Mouse (Mus musculus): ENCODE data around the gene Prrc2a. TPM values are rescaled to one million over a fixed set of nuclear protein-coding genes. Genes with fewer than 3 reads are reported as not detected.
A peak's percentile ranks its signal among the peaks of the same experiment; 100 is the strongest.

Gene Prrc2a
- polyA plus RNA-seq, 1 experiment from 2014 or later, result 131 TPM

GRCm38 (mm10) chr17:35174201-35174977 lies 9.7 kb upstream of the Prrc2a start:
- no peaks in the 10 kb centered on the region for H3K27me3 ChIP-seq (ENCODE audit: control insufficient read depth, insufficient read depth, low read length)
- no peak overlapping the region for H3K9ac ChIP-seq (replicated peaks; ENCODE audit: low read length)
- H3K36me3 ChIP-seq (replicated peaks; ENCODE audit: control insufficient read depth, insufficient read depth, low read depth, low read length), result no peaks in the 10 kb centered on the region
- ATAC-seq (replicated peaks; ENCODE audit: insufficient number of reproducible peaks, low FRiP score, low TSS enrichment, low read depth), result no peak
- H3K4me3 ChIP-seq (ENCODE audit: low read depth, low read length), result no peak overlapping the region
- H3K4me2 ChIP-seq (ENCODE audit: low read depth, low read length), result no peak overlapping the region
- H3K4me1 ChIP-seq (ENCODE audit: control insufficient read depth, insufficient read depth, low read length), result no peaks in the 10 kb centered on the region
- WGBS, result 65% methylated on average over 8 of the region's 8 CpGs
- H3K9me3 ChIP-seq (replicated peaks; ENCODE audit: control insufficient read depth, low read length), result no peaks in the 10 kb centered on the region
- no peak overlapping the region for H3K27ac ChIP-seq (replicated peaks; ENCODE audit: low read depth, low read length)
- no peak for DNase-seq (ENCODE audit: low spot score)

DNA sequence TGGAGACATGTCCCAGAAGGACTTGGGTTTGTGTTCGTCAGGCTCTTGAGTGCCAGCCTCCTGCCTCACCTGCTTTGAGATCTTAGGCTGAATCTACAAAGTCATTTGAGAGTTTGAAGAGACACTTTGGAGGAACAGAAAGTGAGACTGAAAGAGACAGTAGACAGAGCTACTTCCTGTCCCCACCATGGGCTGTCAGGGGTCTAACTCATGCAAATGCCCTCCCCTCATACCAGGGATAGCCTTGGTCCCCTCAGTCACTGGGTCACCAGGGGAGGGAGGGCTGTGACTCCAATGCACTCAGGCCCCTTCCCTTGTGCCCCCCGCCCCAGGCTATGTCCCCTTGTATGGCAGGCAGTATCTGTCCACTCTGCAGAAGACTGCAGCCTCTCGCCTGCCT lies 8.6 kb upstream of the Prrc2a start:
- H3K27me3 ChIP-seq (ENCODE audit: control insufficient read depth, insufficient read depth, low read length), result no peaks in the 10 kb centered on the region
- no peaks in the 10 kb centered on the region for H3K4me1 ChIP-seq (ENCODE audit: control insufficient read depth, insufficient read depth, low read length)
- H3K9ac ChIP-seq (replicated peaks; ENCODE audit: low read length), result no peak overlapping the region
- no peaks in the 10 kb centered on the region for H3K9me3 ChIP-seq (replicated peaks; ENCODE audit: control insufficient read depth, low read length)
- no peak overlapping the region for H3K27ac ChIP-seq (replicated peaks; ENCODE audit: low read depth, low read length)
- ATAC-seq (replicated peaks; ENCODE audit: insufficient number of reproducible peaks, low FRiP score, low TSS enrichment, low read depth) (no peak), DNase-seq (ENCODE audit: low spot score) (no peak)
- H3K4me2 ChIP-seq (ENCODE audit: low read depth, low read length), result no peak overlapping the region
- 70% methylated on average over 3 of the region's 3 CpGs for WGBS
- H3K4me3 ChIP-seq (ENCODE audit: low read depth, low read length), result no peak overlapping the region
- no peaks in the 10 kb centered on the region for H3K36me3 ChIP-seq (replicated peaks; ENCODE audit: control insufficient read depth, insufficient read depth, low read depth, low read length)

- no peaks in the 10 kb centered on the region for H3K9me3 ChIP-seq (replicated peaks; ENCODE audit: control insufficient read depth, low read length)
- no peaks in the 10 kb centered on the region for H3K36me3 ChIP-seq (replicated peaks; ENCODE audit: control insufficient read depth, insufficient read depth, low read depth, low read length)
- no peak overlapping the region for H3K4me3 ChIP-seq (ENCODE audit: low read depth, low read length)
- no peak overlapping the region for H3K4me2 ChIP-seq (ENCODE audit: low read depth, low read length)
- no peak overlapping the region for H3K9ac ChIP-seq (replicated peaks; ENCODE audit: low read length)
- 72% methylated on average over 11 of the region's 11 CpGs for WGBS
- H3K27me3 ChIP-seq (ENCODE audit: control insufficient read depth, insufficient read depth, low read length), result no peaks in the 10 kb centered on the region
- H3K4me1 ChIP-seq (ENCODE audit: control insufficient read depth, insufficient read depth, low read length), result no peaks in the 10 kb centered on the region
- H3K27ac ChIP-seq (replicated peaks; ENCODE audit: low read depth, low read length), result no peak overlapping the region
- DNase-seq (ENCODE audit: low spot score), result no peak
- no peak for ATAC-seq (replicated peaks; ENCODE audit: insufficient number of reproducible peaks, low FRiP score, low TSS enrichment, low read depth)
These were observed 7.9 kb upstream of the Prrc2a start for GRCm38 (mm10) chr17:35172445-35173234.

- Histone ChIP-seq H3K4me1 (ENCODE audit: control insufficient read depth, insufficient read depth, low read length) (no peaks in the 10 kb centered on the region), H3K4me3 (ENCODE audit: low read depth, low read length) (no peak overlapping the region), H3K9me3 (replicated peaks; ENCODE audit: control insufficient read depth, low read length) (no peaks in the 10 kb centered on the region), H3K36me3 (replicated peaks; ENCODE audit: control insufficient read depth, insufficient read depth, low read depth, low read length) (no peaks in the 10 kb centered on the region), H3K27ac (replicated peaks; ENCODE audit: low read depth, low read length) (no peak overlapping the region), H3K27me3 (ENCODE audit: control insufficient read depth, insufficient read depth, low read length) (no peaks in the 10 kb centered on the region), H3K4me2 (ENCODE audit: low read depth, low read length) (no peak overlapping the region), H3K9ac (replicated peaks; ENCODE audit: low read length) (no peak overlapping the region)
- WGBS, result 22% methylated on average over 4 of the region's 4 CpGs
- ATAC-seq (replicated peaks; ENCODE audit: insufficient number of reproducible peaks, low FRiP score, low TSS enrichment, low read depth) (no peak), DNase-seq (ENCODE audit: low spot score) (peak; percentile 84)
These were observed 4.0 kb upstream of the Prrc2a start for GRCm38 (mm10) chr17:35168541-35169207.

- H3K27ac ChIP-seq (replicated peaks; ENCODE audit: low read depth, low read length), result no peak overlapping the region
- no peak overlapping the region for H3K4me3 ChIP-seq (ENCODE audit: low read depth, low read length)
- H3K9me3 ChIP-seq (replicated peaks; ENCODE audit: control insufficient read depth, low read length), result no peaks in the 10 kb centered on the region
- DNase-seq (ENCODE audit: low spot score), result no peak
- H3K9ac ChIP-seq (replicated peaks; ENCODE audit: low read length), result no peak overlapping the region
- H3K4me1 ChIP-seq (ENCODE audit: control insufficient read depth, insufficient read depth, low read length), result peaks cover 2% of the 10 kb centered on the region; the same call in 1 of the 2 replicates
- H3K36me3 ChIP-seq (replicated peaks; ENCODE audit: control insufficient read depth, insufficient read depth, low read depth, low read length), result no peaks in the 10 kb centered on the region
- H3K4me2 ChIP-seq (ENCODE audit: low read depth, low read length), result no peak overlapping the region
- no peaks in the 10 kb centered on the region for H3K27me3 ChIP-seq (ENCODE audit: control insufficient read depth, insufficient read depth, low read length)
- 84% methylated on average over 7 of the region's 7 CpGs for WGBS
- no peak for ATAC-seq (replicated peaks; ENCODE audit: insufficient number of reproducible peaks, low FRiP score, low TSS enrichment, low read depth)
These were observed 3.1 kb upstream of the Prrc2a start for GRCm38 (mm10) chr17:35167794-35168193.

DNA sequence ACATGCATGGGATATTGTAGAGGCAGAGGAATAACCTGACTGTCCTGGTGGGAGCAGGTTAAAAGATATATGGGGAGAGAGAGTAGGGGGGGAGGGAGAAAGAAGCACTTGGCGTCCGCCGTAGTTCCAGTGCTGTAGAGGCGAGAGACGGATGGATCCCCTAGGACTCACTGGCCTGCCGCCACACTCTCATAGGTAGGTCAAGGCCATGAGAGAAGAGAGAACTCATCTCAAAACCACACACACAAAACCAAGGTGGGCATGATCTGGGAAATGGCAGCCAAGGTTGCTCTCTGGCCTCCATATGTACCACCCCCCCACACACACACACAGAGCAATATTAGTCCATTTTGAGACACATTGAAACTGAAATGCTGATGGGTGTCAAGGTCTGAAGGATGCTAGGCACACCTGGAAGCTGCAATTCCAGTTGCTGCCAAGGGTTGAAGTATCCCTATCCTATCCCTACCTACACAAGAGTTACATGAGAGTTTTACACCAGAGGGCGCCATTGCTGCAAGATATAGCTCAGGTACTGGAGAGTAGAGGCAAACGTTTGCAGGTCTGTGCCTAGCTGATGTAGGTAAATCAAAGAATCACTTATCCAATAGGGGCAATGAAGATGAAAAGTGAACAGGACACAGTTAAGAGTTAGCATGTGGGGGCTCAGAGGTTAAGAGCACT lies 1.8 kb upstream of the Prrc2a start:
- peak overlapping the region; percentile 36; the same call in 1 of the 2 replicates for H3K4me2 ChIP-seq (ENCODE audit: low read depth, low read length)
- WGBS, result 74% methylated on average over 8 of the region's 8 CpGs
- no peaks in the 10 kb centered on the region for H3K9me3 ChIP-seq (replicated peaks; ENCODE audit: control insufficient read depth, low read length)
- peaks cover 2% of the 10 kb centered on the region; the same call in 1 of the 2 replicates for H3K4me1 ChIP-seq (ENCODE audit: control insufficient read depth, insufficient read depth, low read length)
- H3K27ac ChIP-seq (replicated peaks; ENCODE audit: low read depth, low read length), result no peak overlapping the region
- H3K9ac ChIP-seq (replicated peaks; ENCODE audit: low read length), result peak overlapping the region; percentile 38; the same call in 1 of the 2 replicates
- H3K36me3 ChIP-seq (replicated peaks; ENCODE audit: control insufficient read depth, insufficient read depth, low read depth, low read length), result no peaks in the 10 kb centered on the region; the same call in 1 of the 2 replicates
- ATAC-seq (replicated peaks; ENCODE audit: insufficient number of reproducible peaks, low FRiP score, low TSS enrichment, low read depth) (0 out of 2 replicates have a peak, but pooled peaks have one; percentile 11), DNase-seq (ENCODE audit: low spot score) (peak; percentile 81)
- no peak overlapping the region for H3K4me3 ChIP-seq (ENCODE audit: low read depth, low read length)
- H3K27me3 ChIP-seq (ENCODE audit: control insufficient read depth, insufficient read depth, low read length), result no peaks in the 10 kb centered on the region

- H3K4me2 ChIP-seq (ENCODE audit: low read depth, low read length), result peak overlapping the region; percentile 36
- H3K9ac ChIP-seq (replicated peaks; ENCODE audit: low read length), result peak overlapping the region; percentile 39
- H3K27me3 ChIP-seq (ENCODE audit: control insufficient read depth, insufficient read depth, low read length), result no peaks in the 10 kb centered on the region
- no peaks in the 10 kb centered on the region for H3K9me3 ChIP-seq (replicated peaks; ENCODE audit: control insufficient read depth, low read length)
- DNase-seq (ENCODE audit: low spot score), result peak; percentile 21
- 24% methylated on average over 12 of the region's 12 CpGs for WGBS
- H3K36me3 ChIP-seq (replicated peaks; ENCODE audit: control insufficient read depth, insufficient read depth, low read depth, low read length), result peaks cover 8% of the 10 kb centered on the region
- peak overlapping the region; percentile 91 for H3K4me3 ChIP-seq (ENCODE audit: low read depth, low read length)
- peak overlapping the region; percentile 80 for H3K27ac ChIP-seq (replicated peaks; ENCODE audit: low read depth, low read length)
- peak; percentile 82 for ATAC-seq (replicated peaks; ENCODE audit: insufficient number of reproducible peaks, low FRiP score, low TSS enrichment, low read depth)
- peaks cover 2% of the 10 kb centered on the region; the same call in 1 of the 2 replicates for H3K4me1 ChIP-seq (ENCODE audit: control insufficient read depth, insufficient read depth, low read length)
These were observed 906 bp upstream of the Prrc2a start for GRCm38 (mm10) chr17:35165451-35166155.
